Mouse (Mus musculus) adrenal gland, postnatal 25 days (tissue): ENCODE results near the gene Ccl6. TPM values are rescaled to one million over a fixed set of nuclear protein-coding genes. Genes with fewer than 3 reads are reported as not detected.

Experiments
- DNase-seq: peaks from one replicate; pipeline ENCODE4 v3.0.0; 2021; ENCODE audit warnings: mixed read lengths
- total RNA-seq: library from RNA; stranded (reverse); gene quantifications from 2 replicates; pipeline ENCODE4 v1.2.3, GENCODE M21; 2021

Ccl6 gene
- total RNA-seq, 1 experiment from 2014 or later = 6.0 TPM

GRCm38 (mm10) chr11:83597796-83598195 is 4.9 kb upstream of the Ccl6 start:
- DNase-seq = no peak

DNA sequence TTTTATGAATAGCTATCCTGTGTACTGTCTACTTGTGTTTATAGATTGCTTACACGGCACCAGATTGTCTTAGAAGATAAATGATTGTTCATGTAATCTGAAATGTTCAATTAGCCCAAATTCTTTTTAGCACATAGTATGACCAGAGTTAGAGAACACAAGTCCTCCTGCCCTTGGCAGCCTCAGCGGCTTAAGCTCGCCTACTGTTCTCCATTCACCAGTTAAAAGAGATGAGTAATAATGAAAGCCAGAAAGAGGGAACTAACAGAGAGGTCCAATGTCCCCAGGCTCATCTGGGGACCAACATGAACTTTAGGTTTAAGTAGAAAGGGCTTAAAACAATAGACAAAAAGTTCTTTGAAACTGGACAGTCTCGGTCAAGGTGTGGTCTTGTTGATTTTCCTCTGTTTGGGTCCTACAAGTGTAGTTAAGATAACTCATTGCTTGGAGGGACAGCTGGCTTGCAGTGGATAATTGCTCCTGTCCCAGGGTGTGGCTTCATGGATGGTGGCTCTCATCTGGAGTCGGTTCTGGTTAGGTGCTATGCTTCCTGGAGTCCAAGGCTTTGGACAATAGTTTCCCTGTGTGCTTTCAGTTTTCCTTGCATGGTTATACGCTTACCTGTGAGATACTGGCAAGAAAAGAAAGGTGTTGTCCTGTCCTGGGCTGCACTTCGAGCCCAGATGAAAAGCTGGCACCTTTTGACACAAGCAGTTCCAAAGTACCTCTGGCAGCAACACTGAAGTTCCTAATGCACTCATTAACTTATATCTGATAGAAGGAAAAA is 3.0 kb upstream of the Ccl6 start:
- no peak for DNase-seq

DNA sequence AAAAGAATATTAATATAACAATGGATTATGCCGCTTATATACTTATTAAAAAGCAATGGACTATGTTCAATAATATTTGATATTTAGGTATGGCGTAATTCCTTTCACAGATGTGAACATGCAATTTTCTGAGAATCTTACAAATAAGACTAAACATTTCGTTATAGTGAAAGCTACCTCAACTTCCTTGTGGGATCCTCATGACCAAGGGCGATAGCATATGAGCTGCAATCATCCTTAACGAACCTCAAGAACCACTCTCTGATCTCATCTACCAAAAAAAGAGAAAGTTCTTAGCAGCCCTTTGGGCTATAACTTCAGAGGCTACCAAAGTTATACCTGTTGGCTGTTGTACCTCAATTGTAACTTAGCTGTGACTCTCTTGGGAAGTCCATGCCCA is 566 bp upstream of the Ccl6 start:
- no peak for DNase-seq

DNA sequence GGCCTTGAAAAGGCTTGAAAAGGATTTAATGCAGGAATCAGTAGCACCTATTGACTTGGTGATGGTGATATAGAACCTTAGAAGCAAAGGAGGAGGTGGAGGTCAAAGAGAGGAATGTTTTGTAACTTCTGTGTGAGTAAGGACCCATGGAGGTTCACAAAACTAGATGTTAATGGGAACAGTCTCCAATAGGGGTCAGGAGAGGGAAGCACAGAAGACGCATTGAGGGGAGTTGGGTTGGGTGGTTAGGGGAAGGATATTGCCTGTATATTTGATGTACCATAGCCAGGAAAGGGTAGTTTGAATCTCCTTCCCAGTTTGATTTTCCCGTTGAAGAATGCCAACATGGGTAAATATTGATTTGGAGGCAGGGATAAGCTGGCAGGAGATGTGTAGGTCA is 8.7 kb downstream of the Ccl6 start:
- no peak for DNase-seq

- no peak for DNase-seq
Observed at GRCm38 (mm10) chr11:83583450-83583754, 9.5 kb downstream of the Ccl6 start.

GRCm38 (mm10) chr11:83582626-83583449 is 10.0 kb downstream of the Ccl6 start:
- DNase-seq = no peak

- no peak for DNase-seq
Observed at GRCm38 (mm10) chr11:83581626-83582610, 11.0 kb downstream of the Ccl6 start.

- no peak for DNase-seq
Observed at GRCm38 (mm10) chr11:83580699-83581232, 12.1 kb downstream of the Ccl6 start.

DNA sequence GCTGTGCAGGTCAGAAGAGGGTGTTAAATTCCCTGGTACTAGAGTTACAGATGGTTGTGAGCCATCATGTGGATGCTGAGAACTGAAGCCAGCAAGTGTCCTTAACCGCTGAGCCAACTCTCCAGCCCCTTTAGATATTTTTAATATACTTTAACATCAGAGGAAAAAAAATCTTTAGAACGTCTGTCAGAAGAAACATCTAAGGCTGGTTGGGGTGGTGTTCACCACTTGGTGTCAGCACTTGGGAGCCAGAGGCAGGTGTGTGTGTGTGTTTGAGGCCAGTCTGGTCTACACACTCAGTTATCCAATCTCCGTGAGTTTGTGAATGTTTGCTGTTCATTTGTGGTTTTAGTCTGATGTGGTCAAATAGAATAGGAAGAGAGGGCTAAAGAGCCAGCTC is 13.9 kb downstream of the Ccl6 start:
- DNase-seq = no peak

- DNase-seq = no peak
Observed at GRCm38 (mm10) chr11:83578186-83578760, 14.6 kb downstream of the Ccl6 start, which contains the start of gene Ccl9. Gene Ccl9 (minus strand): TSS chr11:83578636.

GRCm38 (mm10) chr11:83576927-83577555 is 15.8 kb downstream of the Ccl6 start:
- no peak for DNase-seq

- DNase-seq = no peak
Observed at GRCm38 (mm10) chr11:83572834-83573233, 20.1 kb downstream of the Ccl6 start.

GRCm38 (mm10) chr11:83572223-83572622 is 20.7 kb downstream of the Ccl6 start:
- DNase-seq = no peak

GRCm38 (mm10) chr11:83570189-83570588 is 22.7 kb downstream of the Ccl6 start:
- DNase-seq = no peak

DNA sequence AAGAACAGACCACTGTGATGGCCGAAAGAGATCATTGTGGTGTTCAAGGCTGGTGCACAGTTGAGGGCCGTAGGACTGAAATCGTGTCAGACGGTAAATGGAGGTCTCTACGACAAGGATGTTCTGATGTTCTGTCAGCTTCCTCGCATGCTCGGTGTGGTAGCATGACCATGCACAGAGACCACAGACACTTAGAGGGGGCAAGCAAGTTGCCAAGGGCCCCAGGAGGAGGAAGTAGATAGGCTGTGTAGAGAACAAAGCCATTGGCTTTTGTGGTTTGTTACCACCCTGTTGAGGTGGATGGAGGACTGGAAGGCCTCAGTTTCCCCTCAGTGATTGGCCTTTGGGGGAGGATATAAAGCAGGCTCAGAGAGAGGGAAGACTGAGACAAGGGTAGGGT is 23.6 kb downstream of the Ccl6 start:
- DNase-seq = no peak

DNA sequence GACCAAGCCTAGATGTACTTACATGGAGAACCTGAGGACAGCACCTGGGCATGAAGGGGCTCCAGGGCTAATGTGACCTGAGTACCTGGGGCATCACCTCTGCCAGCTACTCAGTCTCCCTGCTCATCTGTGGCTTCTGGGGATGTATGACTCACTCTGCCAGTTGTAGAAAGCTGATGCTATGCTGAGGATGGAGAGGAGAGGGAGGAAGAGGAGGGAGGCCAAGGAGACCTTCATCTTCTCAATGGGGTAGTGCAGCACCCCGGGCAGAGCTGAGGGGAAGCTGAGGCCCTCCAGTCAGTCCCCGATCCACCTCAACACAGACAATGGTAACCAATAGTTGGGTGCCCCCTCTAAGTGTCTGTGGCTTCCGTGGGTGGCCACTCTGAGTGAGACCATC is 24.1 kb downstream of the Ccl6 start:
- DNase-seq = no peak

DNA sequence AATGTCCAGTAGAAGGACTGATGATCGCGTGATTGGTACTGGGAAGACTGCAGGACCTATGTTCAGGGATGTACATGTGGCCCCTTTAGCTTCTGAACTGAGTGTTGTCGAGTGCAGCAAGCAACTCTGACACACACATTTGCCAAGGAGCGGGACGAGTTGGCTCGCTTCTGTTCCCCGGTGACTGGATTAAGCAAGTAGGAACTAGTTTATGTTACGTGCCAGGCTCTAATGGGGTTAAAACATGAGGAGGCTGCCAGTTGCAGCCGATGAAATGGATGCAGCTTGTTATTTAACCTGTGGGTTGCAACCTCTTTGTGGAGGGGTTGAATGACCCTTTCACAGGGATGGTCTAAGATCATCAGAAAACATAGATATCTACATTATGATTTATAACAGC is 24.8 kb downstream of the Ccl6 start:
- DNase-seq = no peak

DNA sequence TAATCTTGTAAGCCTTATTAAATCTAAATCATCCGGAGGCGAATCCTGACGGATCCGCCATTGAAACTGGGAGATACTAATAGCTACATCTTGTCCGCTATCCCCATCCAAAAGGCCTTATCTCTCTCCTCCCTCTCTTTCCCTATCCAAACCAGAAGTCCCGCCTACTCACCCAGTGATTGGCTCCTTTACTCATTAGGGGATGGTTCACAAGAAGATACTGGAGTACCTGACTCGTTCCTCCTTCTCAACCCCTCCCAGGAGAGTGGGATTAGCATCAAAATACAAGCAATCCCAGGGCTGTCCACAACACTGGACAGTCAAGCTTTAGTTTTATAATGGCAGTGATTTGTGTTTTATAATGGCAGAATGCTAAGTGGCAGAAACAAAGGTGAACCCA is 25.6 kb downstream of the Ccl6 start:
- DNase-seq = no peak

GRCm38 (mm10) chr11:83566617-83567016 is 26.3 kb downstream of the Ccl6 start:
- no peak for DNase-seq

DNA sequence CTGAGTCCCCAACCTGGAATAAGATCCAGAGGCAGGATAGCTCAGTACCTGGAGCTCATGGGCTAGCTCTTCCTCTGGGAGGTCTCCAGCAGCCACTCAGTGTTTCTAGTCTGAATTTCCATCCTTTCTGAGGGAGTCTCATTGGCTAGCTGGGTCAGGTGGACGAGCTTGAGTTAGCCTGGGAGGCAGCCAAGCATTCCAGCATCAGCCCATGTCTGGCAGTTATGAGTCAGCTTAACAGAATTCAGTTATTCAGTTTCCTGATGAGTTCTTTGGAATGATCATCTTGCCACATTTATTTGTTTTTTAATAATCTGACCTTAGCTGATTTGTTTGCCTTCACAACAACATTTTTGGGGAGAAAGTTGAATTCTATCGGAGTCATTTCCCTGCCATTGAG is 29.1 kb downstream of the Ccl6 start:
- peak; percentile 29 for DNase-seq

GRCm38 (mm10) chr11:83562311-83562887 is 30.5 kb downstream of the Ccl6 start:
- DNase-seq = no peak
